Mouse (Mus musculus) retina, embryonic 14.5 days (tissue): ENCODE data around the gene Ltbp3.

Experiments used
- DNase-seq: peaks from one replicate; pipeline ENCODE4 v3.0.0-alpha.2; 2015; ENCODE audit warnings: low spot score

Ltbp3 gene

GRCm38 (mm10) chr19:5793917-5794770 lies 53.4 kb downstream of the Ltbp3 start:
- DNase-seq: peak; percentile 43

GRCm38 (mm10) chr19:5794771-5795576 lies 54.3 kb downstream of the Ltbp3 start:
- peak; percentile 49 for DNase-seq

- peak; percentile 34 for DNase-seq
Observed at GRCm38 (mm10) chr19:5795668-5796572, 55.2 kb downstream of the Ltbp3 start.

GRCm38 (mm10) chr19:5796573-5797111 lies 55.9 kb downstream of the Ltbp3 start:
- peak; percentile 42 for DNase-seq

- peak; percentile 45 for DNase-seq
Observed at GRCm38 (mm10) chr19:5797381-5798111, 56.8 kb downstream of the Ltbp3 start.

- peak; percentile 51 for DNase-seq
Observed at GRCm38 (mm10) chr19:5798700-5799479, 58.2 kb downstream of the Ltbp3 start.

- peak; percentile 57 for DNase-seq
Observed at GRCm38 (mm10) chr19:5799566-5800349, 59.1 kb downstream of the Ltbp3 start.

- peak; percentile 36 for DNase-seq
Observed at GRCm38 (mm10) chr19:5800350-5800631, 59.6 kb downstream of the Ltbp3 start.

- DNase-seq: peak; percentile 48
Observed at GRCm38 (mm10) chr19:5800632-5801431, 60.1 kb downstream of the Ltbp3 start.

GRCm38 (mm10) chr19:5801432-5801964 lies 60.8 kb downstream of the Ltbp3 start:
- DNase-seq: peak; percentile 39

GRCm38 (mm10) chr19:5802011-5802786 lies 61.5 kb downstream of the Ltbp3 start:
- DNase-seq: peak; percentile 99

GRCm38 (mm10) chr19:5802787-5803040 lies 62.0 kb downstream of the Ltbp3 start:
- no peak for DNase-seq

- peak; percentile 100 for DNase-seq
Observed at GRCm38 (mm10) chr19:5803041-5803880, 62.6 kb downstream of the Ltbp3 start.

GRCm38 (mm10) chr19:5803881-5804279 lies 63.2 kb downstream of the Ltbp3 start:
- DNase-seq: no peak

- DNase-seq: no peak
Observed at GRCm38 (mm10) chr19:5804371-5804899, 63.7 kb downstream of the Ltbp3 start.

GRCm38 (mm10) chr19:5806051-5806808 lies 65.5 kb downstream of the Ltbp3 start:
- peak; percentile 72 for DNase-seq
